Mouse (Mus musculus): ENCODE measurements around the gene Hivep2.
A peak's percentile ranks its signal among the peaks of the same experiment; 100 is the strongest.

The Hivep2 gene

DNA sequence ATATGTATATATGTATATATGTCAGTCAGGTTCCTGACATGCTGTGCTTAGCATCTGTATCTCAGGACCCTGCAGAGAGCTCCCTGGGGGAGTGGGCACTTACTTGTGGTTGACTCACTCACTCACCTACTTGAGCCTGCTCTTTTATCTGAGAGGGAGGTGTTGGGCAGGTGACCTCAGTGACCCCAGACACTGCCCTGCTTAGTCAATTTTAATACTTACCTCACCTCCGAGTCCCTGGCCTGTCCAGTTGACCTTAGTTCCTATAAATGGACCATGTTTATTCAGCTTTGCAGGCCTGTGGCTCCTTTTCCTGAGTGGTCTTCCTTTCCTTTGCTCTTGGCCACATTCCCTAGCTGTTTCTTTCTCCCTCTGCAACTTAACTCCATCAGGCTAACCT, 61.9 kb downstream of the Hivep2 start:
- no peak for DNase-seq

DNA sequence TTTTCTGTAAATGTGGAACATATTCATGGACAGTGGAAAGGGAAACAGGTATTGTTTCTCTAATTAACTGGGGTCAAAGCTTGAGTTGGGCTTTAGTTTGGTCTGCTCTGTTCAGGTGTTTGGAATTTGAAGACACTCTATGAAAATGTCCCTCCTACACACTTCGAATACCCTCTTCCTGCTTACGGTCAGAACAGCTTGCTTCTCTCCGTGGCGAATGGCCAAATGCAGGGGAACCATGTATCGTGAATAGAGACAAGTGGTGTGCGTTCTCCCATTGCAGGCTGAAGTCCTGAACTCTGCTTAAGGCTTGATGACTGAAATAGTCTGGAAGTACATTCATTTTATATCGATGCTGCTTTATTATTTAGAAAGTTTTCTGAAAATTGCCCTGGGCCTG, 63.1 kb downstream of the Hivep2 start:
- no peak for DNase-seq

DNA sequence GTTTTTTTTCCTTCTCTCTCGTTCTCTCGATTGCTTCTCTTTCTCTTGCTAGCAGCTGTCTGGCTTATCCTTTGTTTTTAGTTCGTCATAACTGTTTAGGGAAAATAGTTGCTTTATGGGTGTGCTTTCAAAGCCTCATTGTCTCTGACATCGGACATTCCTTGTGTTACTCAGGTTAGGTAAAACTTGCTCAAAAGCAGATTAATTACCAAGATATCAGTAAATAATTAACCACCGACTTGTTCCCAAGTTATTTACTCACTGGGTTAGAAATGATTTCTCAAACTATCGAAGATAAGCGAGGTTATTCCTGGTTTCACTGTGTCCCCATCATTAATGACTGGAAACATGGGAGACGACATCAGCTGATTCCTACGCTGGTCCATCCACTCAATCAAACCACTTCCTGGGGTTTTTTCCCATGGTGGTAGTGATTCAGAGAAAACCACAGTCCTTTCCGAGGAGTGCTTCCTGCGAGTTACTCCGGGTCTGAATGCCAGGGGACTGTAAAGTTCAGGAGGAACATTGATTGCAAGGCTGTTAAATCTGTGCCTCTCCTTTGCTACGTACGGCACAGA, 64.7 kb downstream of the Hivep2 start:
- no peak for DNase-seq

DNA sequence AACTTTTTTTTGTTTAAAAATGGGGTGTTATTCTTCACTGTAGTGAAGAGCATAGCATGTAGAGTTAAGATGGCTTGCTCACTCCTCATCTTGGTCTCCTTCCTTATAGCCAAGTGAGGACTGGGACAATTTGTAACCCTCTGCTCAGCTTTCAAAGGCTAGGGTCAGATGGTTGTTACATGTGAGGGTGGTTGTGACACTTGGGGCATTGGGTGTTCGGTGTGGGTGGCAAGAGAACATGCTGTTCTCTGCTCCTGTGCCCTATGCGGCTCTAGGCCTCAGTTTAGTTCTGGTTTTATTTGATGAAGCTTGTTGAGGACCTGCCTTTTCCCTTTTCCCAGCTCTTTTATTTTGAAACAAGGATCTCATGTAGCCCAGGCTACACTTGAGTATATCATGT, 66.7 kb downstream of the Hivep2 start:
- no peak for DNase-seq

DNA sequence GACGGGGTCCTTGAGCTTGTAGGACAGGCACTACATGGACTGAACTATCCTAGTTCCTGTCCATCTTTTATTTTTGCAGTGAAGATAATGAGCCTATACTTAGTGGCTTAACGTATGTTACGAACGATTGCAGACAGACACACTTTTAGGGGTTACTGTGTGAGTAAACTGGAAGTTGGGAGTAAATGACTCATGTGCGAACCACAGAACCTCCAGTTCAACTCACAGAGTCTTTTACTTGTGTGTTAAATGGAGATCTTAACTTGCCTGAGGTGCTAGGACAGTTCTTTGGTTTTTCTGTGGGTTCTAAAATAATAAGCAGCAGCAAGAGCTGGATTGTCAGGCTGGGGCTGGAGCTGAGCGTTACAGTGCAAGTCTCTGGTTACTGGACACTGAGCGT, 68.2 kb downstream of the Hivep2 start:
- no peak for DNase-seq

DNA sequence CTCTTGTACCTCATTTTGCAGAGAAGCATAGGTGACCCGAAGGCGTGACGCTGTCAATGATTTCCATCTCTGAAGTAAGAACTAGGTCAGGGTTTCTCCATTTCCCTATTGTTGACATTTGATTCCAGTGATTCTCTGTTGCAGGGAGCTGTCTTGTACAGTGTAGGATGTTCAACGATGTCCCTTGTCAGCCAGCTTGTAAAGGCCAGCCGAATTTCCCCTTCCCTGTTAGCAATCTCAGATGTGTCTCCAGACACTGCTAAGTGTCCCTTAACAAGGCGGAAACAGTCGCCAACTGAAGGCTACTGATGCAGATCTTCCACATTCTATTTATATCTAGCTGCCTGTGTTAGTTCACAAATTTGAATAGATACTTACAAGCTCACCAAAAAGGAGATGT, 68.9 kb downstream of the Hivep2 start:
- no peak for DNase-seq

DNA sequence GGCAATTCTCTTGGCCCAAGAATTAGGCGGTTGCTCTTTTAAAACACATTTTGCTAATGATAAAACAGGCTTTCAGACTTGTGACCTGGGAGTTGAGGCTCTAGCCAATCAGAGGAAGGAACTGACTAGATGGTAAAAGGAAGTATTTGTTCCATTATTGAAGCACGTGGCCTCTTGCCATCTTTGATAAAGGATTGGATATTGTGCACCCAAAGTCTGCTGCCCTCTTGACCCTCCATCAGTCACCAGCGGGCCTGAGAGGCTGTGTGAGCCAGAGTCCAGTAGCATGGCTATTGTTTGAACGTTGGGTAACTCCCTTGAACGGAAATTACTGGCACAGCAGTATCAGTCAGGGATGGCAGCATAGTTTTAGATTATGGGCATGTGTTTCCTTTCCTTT, 69.7 kb downstream of the Hivep2 start:
- DNase-seq, result no peak

DNA sequence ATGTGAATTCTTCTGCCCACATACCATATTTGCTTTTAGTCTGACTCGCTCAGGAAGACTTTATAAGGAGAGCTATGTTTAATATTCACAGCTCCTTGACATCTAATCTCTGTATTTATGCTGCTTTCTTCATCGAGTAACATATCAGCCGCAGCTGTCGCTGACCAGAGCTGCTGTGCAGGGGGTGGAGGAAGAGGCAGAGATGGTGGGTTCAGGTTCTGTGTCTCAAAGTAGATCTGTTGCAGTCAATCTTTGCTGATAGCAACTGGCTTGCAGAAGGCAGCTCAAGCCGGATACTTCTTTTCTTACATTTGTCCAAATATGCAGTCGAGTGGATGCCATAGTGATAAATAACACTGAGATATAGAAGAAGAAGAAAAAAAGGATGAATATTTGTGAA, 70.6 kb downstream of the Hivep2 start:
- no peak for DNase-seq

DNA sequence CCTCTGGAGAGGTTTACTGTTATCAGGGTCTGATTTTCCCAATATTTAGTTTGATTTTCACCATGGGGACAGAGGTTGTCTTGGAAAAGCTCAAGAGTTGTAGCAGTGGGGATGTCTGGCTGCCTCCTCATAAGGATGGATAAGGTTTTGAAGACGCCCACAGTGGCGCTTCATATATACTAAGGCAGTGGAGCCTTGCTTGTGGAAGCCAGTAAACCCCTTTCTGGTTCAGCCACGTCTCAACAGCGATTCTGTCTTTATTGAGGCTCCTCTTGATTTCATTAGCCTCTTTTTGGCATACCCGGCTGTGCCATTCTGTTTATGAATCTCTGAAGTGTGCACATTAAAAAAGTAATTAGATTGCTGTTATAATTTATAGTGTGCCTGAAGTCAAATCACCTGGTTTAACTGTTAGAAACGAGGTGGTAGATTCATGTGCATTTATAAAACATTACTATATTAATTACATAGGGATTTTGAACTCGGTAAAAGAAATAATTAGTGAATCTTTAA, 72.2 kb downstream of the Hivep2 start:
- DNase-seq, result no peak

DNA sequence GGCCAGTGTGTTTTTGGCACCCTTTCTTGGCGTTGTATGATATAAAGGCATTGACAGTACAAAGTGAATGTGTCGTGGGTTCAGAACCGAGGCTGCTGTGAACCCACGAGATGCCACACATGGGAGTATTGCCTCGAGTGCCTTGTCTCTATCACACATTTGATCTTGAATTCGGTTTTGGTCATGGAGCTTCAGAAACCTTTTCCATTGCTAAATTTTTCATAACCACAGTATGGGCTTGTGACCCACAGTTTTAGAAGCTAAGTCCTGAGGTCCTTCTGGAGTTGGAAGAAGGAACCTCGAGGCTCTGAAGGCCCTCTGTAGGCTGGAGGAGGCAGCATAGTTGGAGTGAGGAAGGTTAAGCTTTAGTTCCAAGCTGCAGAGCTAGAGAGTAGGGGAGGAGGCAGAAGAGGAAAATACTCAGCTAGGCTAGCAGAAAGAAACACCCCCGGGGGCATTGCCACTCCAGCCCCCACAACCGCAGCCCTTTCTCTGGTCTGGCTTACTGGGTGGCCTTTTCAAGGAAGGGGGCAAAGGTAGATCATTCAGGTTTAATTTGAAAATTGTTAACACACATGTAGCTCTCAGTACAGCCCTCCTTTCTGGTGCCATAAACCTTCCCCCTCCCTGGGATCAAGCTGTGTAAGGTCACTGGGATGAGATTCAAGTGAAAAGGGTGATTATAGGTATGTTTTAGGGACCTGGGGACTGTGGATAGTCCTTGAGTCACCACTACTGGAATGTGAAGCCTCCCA, 75.0 kb downstream of the Hivep2 start:
- no peak for DNase-seq

DNA sequence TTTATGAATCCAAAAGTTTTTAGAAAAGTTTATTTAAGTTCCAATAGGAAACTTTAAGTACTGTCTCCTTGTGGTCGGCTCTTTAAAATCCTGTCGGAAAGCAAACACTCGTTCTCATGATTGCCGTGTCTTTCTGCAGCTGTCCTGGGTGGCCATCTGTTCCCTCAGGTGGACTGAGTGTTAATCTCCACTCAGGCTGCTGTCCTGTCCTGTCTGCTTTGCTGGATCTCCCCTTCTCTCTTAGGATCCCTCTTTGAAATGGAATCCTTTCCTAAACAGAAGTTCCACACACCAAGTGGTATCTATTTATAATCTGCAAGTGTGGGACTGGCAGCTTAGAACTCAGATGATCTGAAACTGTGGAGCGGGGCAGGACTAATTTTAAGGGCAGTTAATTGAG, 75.7 kb downstream of the Hivep2 start:
- DNase-seq, result no peak

DNA sequence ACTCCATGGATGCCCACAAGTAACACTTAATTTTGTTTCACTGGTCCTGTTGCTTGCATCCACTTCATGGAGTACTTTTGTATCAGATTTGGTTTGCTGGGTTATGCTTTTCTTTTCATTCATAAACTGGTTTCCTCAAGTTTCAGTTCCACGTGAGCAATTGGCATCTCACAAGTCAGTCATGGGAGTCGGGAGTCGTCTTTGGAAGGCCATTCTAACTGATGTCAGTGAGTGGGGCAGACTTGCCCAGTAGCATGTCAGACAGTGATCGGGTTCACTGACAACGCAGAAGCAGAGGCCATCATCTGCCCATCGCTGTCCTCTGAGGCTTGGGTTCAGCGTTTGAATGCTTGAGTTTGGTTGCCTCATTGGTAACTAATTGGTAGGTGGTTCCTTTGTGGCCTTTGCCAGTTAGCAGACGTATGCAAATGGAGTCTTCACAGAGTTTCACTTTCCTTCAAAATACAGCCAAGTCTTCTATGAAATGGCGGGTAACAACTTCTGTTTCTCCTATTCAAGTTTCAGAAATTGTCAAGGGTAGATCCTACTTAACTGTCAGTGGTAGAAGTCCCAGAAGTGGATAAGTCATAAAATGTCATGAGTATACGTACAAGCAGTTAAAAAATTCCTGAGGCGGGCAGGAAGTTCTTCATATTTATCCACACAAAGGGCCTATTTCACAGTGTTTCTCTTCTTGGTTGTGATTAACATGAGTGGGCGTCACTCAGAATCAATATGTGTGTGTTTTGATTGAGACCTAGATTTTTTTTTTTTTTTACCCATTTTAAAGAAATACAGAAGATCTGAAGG, 76.9 kb downstream of the Hivep2 start:
- DNase-seq, result no peak

DNA sequence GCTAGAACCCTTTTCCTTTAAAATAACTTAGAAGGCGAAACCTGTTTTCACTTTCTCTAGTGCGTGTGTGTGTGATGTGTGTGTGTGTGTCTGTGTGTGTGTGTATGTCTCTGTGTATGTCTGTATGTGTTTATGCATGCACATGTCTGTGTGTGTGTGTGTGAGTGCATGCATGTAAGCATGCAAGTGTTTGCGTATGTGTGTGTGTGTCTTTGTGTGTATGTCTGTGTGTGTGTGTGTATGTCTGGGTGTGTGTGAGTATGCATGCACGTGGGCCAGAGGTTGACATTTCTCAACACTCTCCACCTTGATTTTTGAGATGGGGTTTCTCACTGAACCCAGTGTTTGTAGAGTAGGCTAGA, 77.5 kb downstream of the Hivep2 start:
- DNase-seq, result no peak

DNA sequence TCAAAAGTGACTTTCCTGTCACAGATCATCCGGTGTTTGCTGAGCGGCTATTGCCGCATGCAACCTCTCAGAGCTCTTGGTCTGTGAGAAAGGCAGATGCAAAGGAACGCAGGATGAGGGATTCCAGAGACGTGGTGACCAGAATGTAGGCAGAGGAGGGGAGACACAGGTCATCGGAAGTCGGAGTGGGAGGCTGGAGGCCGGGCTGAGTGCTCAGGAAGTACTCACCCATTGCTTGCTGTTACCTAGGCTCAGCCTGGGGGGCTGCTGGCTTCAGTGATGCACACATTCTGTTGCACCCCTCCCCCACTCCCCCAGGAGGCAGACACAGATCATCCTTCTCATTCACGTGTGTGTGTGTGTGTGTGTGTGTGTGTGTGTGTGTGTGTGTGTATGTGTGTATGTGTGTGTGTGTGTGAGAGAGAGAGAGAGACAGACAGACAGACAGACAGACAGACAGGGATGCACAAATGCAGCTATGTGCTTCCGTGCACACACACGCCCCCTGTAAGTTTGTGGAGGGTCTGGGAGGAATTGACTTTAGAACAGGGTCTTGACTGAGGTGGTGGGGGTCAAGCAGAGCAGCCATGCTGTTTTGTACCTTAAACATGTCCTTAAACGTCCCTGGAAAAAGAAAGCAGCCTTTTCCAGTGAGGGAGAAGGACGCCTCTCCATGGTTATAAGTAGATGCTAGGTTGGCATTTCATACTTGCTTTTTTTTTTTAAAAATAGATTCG, 78.3 kb downstream of the Hivep2 start:
- peak; percentile 68 for DNase-seq

DNA sequence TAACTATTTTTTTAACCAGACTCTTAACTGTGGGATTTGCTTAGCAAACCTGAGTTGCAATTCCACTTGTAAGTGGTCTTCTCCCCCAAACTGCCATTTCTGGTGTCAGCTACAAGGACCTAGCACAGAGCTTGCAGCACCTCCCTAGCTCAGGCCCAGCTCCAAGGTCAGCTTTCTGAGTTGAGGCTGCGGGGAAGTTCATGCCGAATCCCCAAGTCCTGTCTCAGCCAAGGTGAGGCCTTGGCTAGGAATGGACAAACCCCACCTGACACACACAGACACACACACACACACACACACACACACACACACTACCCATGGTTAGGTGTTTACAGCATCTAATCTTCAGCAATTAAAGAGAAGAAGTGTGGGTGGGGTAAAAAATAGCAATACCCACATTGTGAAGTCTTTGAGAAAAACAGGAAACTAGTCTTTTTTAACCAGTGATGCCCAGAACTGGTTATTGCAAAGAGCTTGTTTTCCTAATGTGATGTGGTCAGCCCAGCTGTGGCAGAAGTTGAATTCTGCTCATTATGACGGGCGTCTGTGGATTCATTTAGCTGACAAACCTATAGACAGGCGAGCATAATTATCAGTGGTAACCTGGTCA, 79.0 kb downstream of the Hivep2 start:
- no peak for DNase-seq

DNA sequence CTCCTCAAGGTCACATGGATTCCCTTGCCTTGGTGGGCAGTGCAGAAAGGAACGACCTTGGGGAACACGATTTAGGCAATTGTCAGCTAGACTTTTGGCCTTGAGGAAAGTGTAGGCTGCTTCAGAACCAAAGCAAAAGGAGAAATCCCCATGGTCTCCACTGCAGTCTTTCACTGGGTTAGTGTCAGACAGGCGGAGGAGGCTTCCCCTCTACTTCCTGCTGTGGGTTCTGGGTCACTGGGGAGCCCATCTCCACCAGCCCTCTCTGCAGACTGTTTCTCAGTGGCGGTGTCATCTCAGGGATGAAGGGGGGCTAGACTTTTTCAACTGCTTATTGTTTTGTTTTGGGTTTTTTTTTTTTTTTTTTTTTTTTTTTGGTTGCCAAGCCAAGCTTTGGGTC, 79.9 kb downstream of the Hivep2 start:
- DNase-seq, result peak; percentile 64

DNA sequence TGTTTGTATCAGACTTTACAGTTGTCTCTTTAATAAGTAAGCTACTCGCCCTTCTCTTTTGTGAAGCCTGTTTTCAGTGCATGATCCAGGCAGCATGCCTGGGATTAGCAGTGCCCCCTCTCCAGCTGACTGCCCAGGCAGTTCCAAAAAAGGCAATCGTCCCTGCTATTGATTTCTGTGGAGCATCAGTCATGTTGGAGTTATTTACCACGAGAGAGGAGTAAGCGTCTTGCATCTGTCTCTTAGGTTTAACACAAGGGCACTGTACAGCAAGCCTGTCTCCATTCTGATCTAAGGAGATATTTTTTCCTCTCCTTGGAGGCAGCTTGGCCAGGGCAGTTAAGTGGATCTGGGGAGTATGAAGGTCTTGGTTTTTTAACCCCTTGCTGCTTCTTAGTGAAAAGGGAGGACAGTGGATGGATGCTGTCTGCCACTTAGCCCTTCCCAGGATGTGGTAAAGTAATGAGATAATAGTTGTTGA, 80.3 kb downstream of the Hivep2 start:
- DNase-seq, result peak; percentile 32

DNA sequence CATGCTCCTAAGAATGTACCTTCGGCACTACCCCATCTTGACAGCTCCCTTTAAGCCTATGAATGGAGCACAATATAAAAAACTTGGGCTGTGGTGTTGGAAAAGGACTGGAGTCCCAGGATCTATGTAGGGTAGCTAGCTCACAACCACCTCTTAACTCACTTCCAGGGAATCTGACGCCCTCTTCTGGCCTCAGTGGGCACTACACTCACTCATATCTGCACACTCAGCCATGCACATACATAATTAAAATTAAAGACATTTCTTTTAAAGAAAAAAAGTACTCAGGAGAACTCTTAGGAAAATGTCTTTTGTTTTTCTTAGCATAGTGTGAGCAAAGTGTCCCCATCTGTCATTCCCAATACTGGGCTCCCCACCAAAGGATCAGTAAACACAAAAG, 81.1 kb downstream of the Hivep2 start:
- peak; percentile 80 for DNase-seq

DNA sequence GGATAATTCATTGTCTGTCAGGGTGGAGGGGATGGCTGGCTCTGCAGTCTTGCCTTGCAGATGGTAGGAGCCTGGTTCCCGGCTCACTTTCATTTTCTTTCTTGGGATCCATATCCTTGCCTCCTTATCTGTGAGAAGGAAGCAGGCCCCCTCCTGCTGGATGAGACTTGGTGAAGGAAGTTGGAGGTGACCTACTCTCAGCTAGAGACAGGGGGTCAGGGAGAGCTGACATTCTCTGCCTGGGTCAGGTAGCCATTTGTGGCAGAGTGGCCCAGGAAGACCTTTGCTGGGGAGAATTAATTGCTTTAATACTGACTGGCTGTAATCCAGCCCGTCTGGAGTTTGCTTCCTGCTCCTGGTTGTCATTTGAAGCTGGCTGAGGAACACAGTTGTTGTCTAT, 81.8 kb downstream of the Hivep2 start:
- DNase-seq, result no peak

DNA sequence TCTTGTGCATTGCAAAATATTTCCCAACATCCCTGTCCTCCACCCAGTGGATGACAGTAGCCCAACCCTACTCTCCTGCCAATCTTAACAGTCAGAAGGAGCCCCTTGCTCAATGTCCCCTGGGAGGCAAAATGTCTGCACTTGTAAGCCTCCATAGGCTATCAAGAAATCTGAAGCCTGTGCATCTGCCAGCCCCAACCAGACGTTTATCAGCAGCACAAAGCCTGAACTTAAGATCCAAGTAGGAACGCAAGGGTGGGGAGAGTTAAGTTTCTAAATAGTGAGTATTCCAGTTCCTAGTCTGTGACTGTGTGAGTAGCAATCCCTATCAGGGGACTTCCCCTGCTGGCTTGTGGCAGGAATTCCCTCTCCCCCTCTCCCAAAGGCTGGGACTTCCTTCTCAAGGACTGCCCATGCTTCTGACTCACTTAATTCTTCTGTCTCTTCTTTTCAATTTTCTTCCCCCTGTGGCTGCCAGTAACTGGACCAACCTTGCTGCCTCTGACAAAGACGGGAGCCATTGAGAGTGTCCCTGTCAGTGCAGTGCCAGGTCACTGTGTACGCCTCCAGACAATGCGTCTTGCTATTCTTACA, 82.5 kb downstream of the Hivep2 start:
- no peak for DNase-seq

DNA sequence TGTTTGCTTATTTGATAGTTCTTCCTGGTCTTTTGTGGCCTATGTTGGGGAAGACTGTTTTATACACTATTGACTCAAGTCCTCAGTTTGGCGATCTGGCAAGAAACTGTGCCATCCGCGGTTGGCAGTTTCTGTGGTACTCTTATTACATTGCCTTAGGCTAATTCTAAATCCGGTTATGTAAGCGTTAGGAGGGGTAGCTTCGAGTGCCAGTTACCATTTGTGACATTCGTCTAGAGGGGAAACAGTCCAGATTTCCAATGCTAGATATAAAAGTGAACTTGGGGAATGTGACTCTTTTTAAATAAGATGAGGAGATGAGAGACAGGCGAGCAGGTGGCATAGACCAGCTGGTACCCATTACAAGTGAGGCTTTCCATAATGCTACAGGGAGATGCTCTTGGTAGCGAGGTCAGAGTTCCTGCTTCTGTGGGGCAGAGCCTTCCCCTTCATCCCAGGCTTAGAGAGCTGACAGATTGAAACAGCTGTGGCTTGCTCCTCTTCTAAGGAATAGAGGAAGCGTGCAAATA, 83.1 kb downstream of the Hivep2 start:
- no peak for DNase-seq

DNA sequence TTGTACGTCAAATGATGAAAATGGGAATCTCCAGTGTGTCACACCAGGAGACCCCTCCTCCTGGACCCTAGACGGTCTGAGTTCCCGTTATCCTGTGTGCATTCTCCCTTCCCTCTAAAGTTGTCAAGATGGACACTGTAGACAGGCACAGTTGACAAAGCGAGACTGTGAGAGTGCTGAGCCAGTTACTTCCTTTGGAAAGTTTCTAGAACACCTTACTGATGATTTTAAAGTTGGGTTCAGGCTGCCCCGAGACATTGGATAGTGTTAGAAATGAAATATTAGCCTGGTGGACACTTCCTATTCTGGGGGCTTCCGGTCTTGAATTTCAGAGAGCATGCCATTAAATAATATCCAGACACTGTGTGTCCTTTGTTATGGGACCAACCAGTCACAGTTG, 83.8 kb downstream of the Hivep2 start:
- DNase-seq, result no peak
